Mouse (Mus musculus) left cerebral cortex, adult 9 months (tissue): ENCODE data around the gene Mgat1.
A peak's percentile ranks its signal among the peaks of the same experiment; 100 is the strongest.
"Not testable (repeated sequence)": the region's sequence is repeated elsewhere in the genome, so short reads cannot be mapped to it uniquely, and the experiment has no call there.

Experiments used
- DNase-seq, 2 experiments: peaks; one replicate each; pipeline ENCODE4 v3.0.0; 2022; ENCODE audit warnings: low spot score in 2 of 2

Mgat1 gene

GRCm38 (mm10) chr11:49264081-49264480 is 20.1 kb downstream of the Mgat1 start:
- DNase-seq: no peak

- no peak for DNase-seq
Measured at GRCm38 (mm10) chr11:49264622-49265021, 20.6 kb downstream of the Mgat1 start.

GRCm38 (mm10) chr11:49265101-49265500 is 21.1 kb downstream of the Mgat1 start:
- no peak for DNase-seq

- no peak for DNase-seq
Measured at GRCm38 (mm10) chr11:49266671-49267070, 22.7 kb downstream of the Mgat1 start.

- no peak for DNase-seq
Measured at GRCm38 (mm10) chr11:49267316-49267715, 23.3 kb downstream of the Mgat1 start.

- DNase-seq: no peak
Measured at GRCm38 (mm10) chr11:49267970-49268579, 24.1 kb downstream of the Mgat1 start.

GRCm38 (mm10) chr11:49269761-49270160 is 25.8 kb downstream of the Mgat1 start:
- no peak for DNase-seq

GRCm38 (mm10) chr11:49270368-49270767 is 26.4 kb downstream of the Mgat1 start:
- DNase-seq: no peak

- DNase-seq: peak in 1 of 2 experiments; percentile 53
Measured at GRCm38 (mm10) chr11:49271334-49271733, 27.3 kb downstream of the Mgat1 start.

GRCm38 (mm10) chr11:49273834-49274519 is 30.0 kb downstream of the Mgat1 start:
- DNase-seq: no peak

- DNase-seq: no peak
Measured at GRCm38 (mm10) chr11:49278222-49278621, 34.2 kb downstream of the Mgat1 start, which contains the start of gene Olfr1393. Olfr1393 (plus strand) TSS chr11:49278304.

- DNase-seq: not testable (repeated sequence)
Measured at GRCm38 (mm10) chr11:49284982-49285381, 41.0 kb downstream of the Mgat1 start, which contains the start of gene Olfr1392. Olfr1392 (plus strand) TSS chr11:49285282.

GRCm38 (mm10) chr11:49287251-49287650 is 43.3 kb downstream of the Mgat1 start:
- DNase-seq: peak; percentile 40 to 48

- DNase-seq: peak in 1 of 2 experiments; percentile 61
Measured at GRCm38 (mm10) chr11:49292777-49293176, 48.8 kb downstream of the Mgat1 start.

GRCm38 (mm10) chr11:49304441-49304840 is 60.5 kb downstream of the Mgat1 start, which contains the start of gene Olfr10:
Olfr10 (plus strand) TSS chr11:49304741.
- DNase-seq: no peak

GRCm38 (mm10) chr11:49308547-49308946 is 64.6 kb downstream of the Mgat1 start:
- DNase-seq: not testable (repeated sequence)
